Mouse (Mus musculus) left cerebral cortex, postnatal 14 days (tissue): ENCODE results near the gene Nsmce1. TPM values are rescaled to one million over a fixed set of nuclear protein-coding genes. Genes with fewer than 3 reads are reported as not detected.
A peak's percentile ranks its signal among the peaks of the same experiment; 100 is the strongest.
"Not testable (repeated sequence)": the region's sequence is repeated elsewhere in the genome, so short reads cannot be mapped to it uniquely, and the experiment has no call there.

ENCODE experiments used
- DNase-seq, 2 experiments: peaks; one replicate each; pipeline ENCODE4 v3.0.0; 2021 to 2022; ENCODE audit warnings: low spot score in 2 of 2, mixed read lengths in 1 of 2
- intact Hi-C: fragments of 180-260 bp; cut with DNase I; formaldehyde crosslinking; loops from one replicate; pipeline ENCODE4 v1.15.1; 2025
- total RNA-seq, 2 experiments: library from RNA; stranded (reverse); gene quantifications; 2 replicates each; pipeline ENCODE4 v1.2.3; 2021

Gene Nsmce1
- total RNA-seq, 2 experiments from 2014 or later = 15.8 to 19.2 TPM

GRCm38 (mm10) chr7:125450678-125451077 lies 40.7 kb downstream of the Nsmce1 start:
- intact Hi-C loops = no loop called here
- DNase-seq = no peak

- intact Hi-C loops = no loop called here
- DNase-seq = peak; percentile 91 to 94
Observed at GRCm38 (mm10) chr7:125444464-125445401, 46.7 kb downstream of the Nsmce1 start, which contains the start of gene Kdm8. Kdm8 (plus strand) TSS chr7:125444676.

- intact Hi-C loops = no loop called here
- DNase-seq = no peak
Observed at GRCm38 (mm10) chr7:125444076-125444463, 47.3 kb downstream of the Nsmce1 start.

GRCm38 (mm10) chr7:125442323-125442722 lies 49.1 kb downstream of the Nsmce1 start:
- DNase-seq = no peak

GRCm38 (mm10) chr7:125434666-125435290 lies 56.6 kb downstream of the Nsmce1 start:
- intact Hi-C loops = no loop called here
- no peak for DNase-seq

More at GRCm38 (mm10) chr7:125442323-125442722, 49.1 kb downstream of the Nsmce1 start:
- intact Hi-C loops = no loop called here

- intact Hi-C loops = no loop called here
- DNase-seq = no peak
Observed at GRCm38 (mm10) chr7:125433874-125434273, 57.5 kb downstream of the Nsmce1 start.

- intact Hi-C loops = no loop called here
- no peak for DNase-seq
Observed at GRCm38 (mm10) chr7:125430170-125430842, 61.1 kb downstream of the Nsmce1 start.

- intact Hi-C loops, DNase-seq: not testable (repeated sequence)
Observed at GRCm38 (mm10) chr7:125428816-125429500, 62.4 kb downstream of the Nsmce1 start.

GRCm38 (mm10) chr7:125428381-125428780 lies 63.0 kb downstream of the Nsmce1 start:
- intact Hi-C loops = no loop called here
- no peak for DNase-seq

- no peak for DNase-seq
- intact Hi-C loops = no loop called here
Observed at GRCm38 (mm10) chr7:125427492-125428090, 63.8 kb downstream of the Nsmce1 start.

GRCm38 (mm10) chr7:125423056-125423455 lies 68.3 kb downstream of the Nsmce1 start:
- intact Hi-C loops = no loop called here
- no peak for DNase-seq

- no peak for DNase-seq
- intact Hi-C loops = no loop called here
Observed at GRCm38 (mm10) chr7:125421911-125422310, 69.5 kb downstream of the Nsmce1 start.

- peak in 1 of 2 experiments; percentile 39 for DNase-seq
- intact Hi-C loops = no loop called here
Observed at GRCm38 (mm10) chr7:125420190-125420589, 71.2 kb downstream of the Nsmce1 start.

GRCm38 (mm10) chr7:125418413-125418812 lies 73.0 kb downstream of the Nsmce1 start:
- intact Hi-C loops = no loop called here
- no peak for DNase-seq

Other genes with a start within 250 kb of the Nsmce1 start
- 1 to 10 TPM; 3.4 to 3.8 TPM for gene Kdm8, start 46.9 kb downstream of the Nsmce1 start, total RNA-seq
- gene Il4ra, start 60.5 kb upstream of the Nsmce1 start, total RNA-seq = 1 to 10 TPM; 5.0 to 6.5 TPM
- 1 to 10 TPM in 1 of 2 experiments, under 1 TPM in 1; 0.72 to 1.0 TPM for gene Il21r, start 111.8 kb upstream of the Nsmce1 start, total RNA-seq
- gene Gtf3c1, start 216.2 kb upstream of the Nsmce1 start, total RNA-seq = 10 to 100 TPM; 86.0 to 89.7 TPM
- 10 to 100 TPM; 18.5 to 24.4 TPM for gene D430042O09Rik, start 216.3 kb upstream of the Nsmce1 start, total RNA-seq